ENCODE assay signal across 10 mouse cellular contexts in genomic region chr2:10284636-10285270, GRCm38 (mm10).
DNase-seq lines count a peak whose midpoint lies in the region; ATAC-seq and TF ChIP-seq lines count a peak whose summit lies in the region.
"Had no signal": no experiment of that assay in that cellular context is flagged by ENCODE, and none has a peak within 500 bp of the region (broad histone marks: within the 10 kb centered on the region; RNA-seq: fewer than 3 reads in every experiment).

No protein-coding gene starts in this region.

- 0 out of 2 replicates have a peak overlapping the region, but pooled peaks have one; percentile 12 for H3K9ac ChIP-seq in heart, embryonic 13.5 days
- H3K9ac ChIP-seq in intestine, embryonic 16.5 days (ENCODE audit: low read depth, low read length) = no peak overlapping the region

- peaks cover 22% of the 10 kb centered on the region for H3K27me3 ChIP-seq in E14TG2a.4 (ENCODE audit: insufficient read depth, low read length)
- H3K27me3 ChIP-seq in heart, embryonic 13.5 days (replicated peaks) = peaks cover 31% of the 10 kb centered on the region
- no peaks in the 10 kb centered on the region; the same call in 1 of the 2 replicates for H3K27me3 ChIP-seq in intestine, embryonic 16.5 days (replicated peaks; ENCODE audit: control insufficient read depth, insufficient read depth, low read length)

- 12% methylated on average over 10 of the region's 10 CpGs for WGBS in heart, embryonic 13.5 days
- WGBS in intestine, embryonic 16.5 days = 24% methylated on average over 10 of the region's 10 CpGs

- H3K4me3 ChIP-seq in E14TG2a.4 (replicated peaks; ENCODE audit: low read length) = no peak overlapping the region
- H3K4me3 ChIP-seq in heart, embryonic 13.5 days = no peak overlapping the region
- H3K4me3 ChIP-seq in intestine, embryonic 16.5 days (ENCODE audit: low read length) = no peak overlapping the region
- H3K4me3 ChIP-seq: megakaryocyte, embryonic 14.5 days had no signal

- H3K36me3 ChIP-seq in E14TG2a.4 (ENCODE audit: insufficient read depth, low read length) = no peaks in the 10 kb centered on the region
- no peaks in the 10 kb centered on the region for H3K36me3 ChIP-seq in heart, embryonic 13.5 days
- no peaks in the 10 kb centered on the region for H3K36me3 ChIP-seq in intestine, embryonic 16.5 days (ENCODE audit: control insufficient read depth, insufficient read depth, low read length)
- H3K36me3 ChIP-seq: G1E had no signal

- H3K4me2 ChIP-seq in heart, embryonic 13.5 days = peak overlapping the region; percentile 7; the same call in 1 of the 2 replicates
- no peak overlapping the region for H3K4me2 ChIP-seq in intestine, embryonic 16.5 days (ENCODE audit: low read depth, low read length)

- H3K27ac ChIP-seq in heart, embryonic 13.5 days (replicated peaks) = no peak overlapping the region
- no peak overlapping the region for H3K27ac ChIP-seq in intestine, embryonic 16.5 days (ENCODE audit: low read length)

- H3K9me3 ChIP-seq in E14TG2a.4 (ENCODE audit: low read length) = no peaks in the 10 kb centered on the region
- no peaks in the 10 kb centered on the region for H3K9me3 ChIP-seq in heart, embryonic 13.5 days
- H3K9me3 ChIP-seq in intestine, embryonic 16.5 days (ENCODE audit: control insufficient read depth, low read length) = no peaks in the 10 kb centered on the region
- H3K9me3 ChIP-seq: G1E; megakaryocyte, embryonic 14.5 days had no signal

- peak; percentile 38; the same call in 1 of the 2 replicates for ATAC-seq in frontal cortex, adult (ENCODE audit: low TSS enrichment)
- no peak for ATAC-seq in heart, embryonic 13.5 days (ENCODE audit: extremely low read depth, insufficient number of reproducible peaks, low FRiP score, low TSS enrichment)
- ATAC-seq in intestine, embryonic 16.5 days = no peak

- TF ChIP-seq CTCF in E14TG2a.4 (conservative IDR thresholded peaks at IDR 0.05; ENCODE audit: low read length) = peak; percentile 10; the same call in 1 of the 2 replicates

- no peak for DNase-seq in frontal cortex, postnatal 14 days (ENCODE audit: low spot score in 2 of 2)
- peak; percentile 91 for DNase-seq in embryo, embryonic 10.5 days (ENCODE audit: low spot score)
- peak; percentile 49 to 69 for DNase-seq in kidney, postnatal 4 days
- peak; percentile 68 for DNase-seq in ovary, postnatal 36 days (ENCODE audit: low spot score)

- peaks cover 25% of the 10 kb centered on the region for H3K4me1 ChIP-seq in E14TG2a.4 (replicated peaks; ENCODE audit: low read depth, low read length)
- no peaks in the 10 kb centered on the region for H3K4me1 ChIP-seq in heart, embryonic 13.5 days
- no peaks in the 10 kb centered on the region for H3K4me1 ChIP-seq in intestine, embryonic 16.5 days (ENCODE audit: control insufficient read depth, insufficient read depth, low read length)

Comparison
In these comparisons a context has a peak if more than half of its experiments do, and no peak if none do; other contexts are left out.
1. DNase-seq: peak in embryo, embryonic 10.5 days (single experiment), kidney, postnatal 4 days (2 of 2) and ovary, postnatal 36 days (single experiment); none in frontal cortex, postnatal 14 days (0 of 2).